Mouse (Mus musculus) G1E (cell line): ENCODE results near the gene Arhgap33. TPM values are rescaled to one million over a fixed set of nuclear protein-coding genes. Genes with fewer than 3 reads are reported as not detected.

Experiments used
- ATAC-seq: 2 replicates; pipeline ENCODE4 v1.8.0; 2016; ENCODE audit warnings: mild to moderate bottlenecking; ENCODE audit not compliant: insufficient number of reproducible peaks, poor library complexity, low FRiP score, severe bottlenecking; ENCODE audit errors: extremely low read depth
- DNase-seq: peaks from one replicate; pipeline ENCODE4 v3.0.0; 2012; ENCODE audit warnings: low spot score
- H3K27me3 ChIP-seq: 2 replicates; pipeline ENCODE4 v1.6.1; 2012; ENCODE audit warnings: mild to moderate bottlenecking, low read length, inconsistent platforms; ENCODE audit not compliant: insufficient read depth
- H3K36me3 ChIP-seq: replicated peaks from 2 replicates; pipeline ENCODE3; 2012; ENCODE audit warnings: mild to moderate bottlenecking, inconsistent platforms
- H3K4me1 ChIP-seq: 2 replicates; pipeline ENCODE4 v1.6.1; 2012; ENCODE audit warnings: low read depth, low read length, inconsistent platforms, mixed read lengths; ENCODE audit not compliant: insufficient read depth
- H3K4me3 ChIP-seq: 2 replicates; pipeline ENCODE4 v1.5.1; 2012; ENCODE audit warnings: low read depth, mild to moderate bottlenecking, inconsistent platforms, low read length, moderate library complexity, mixed read lengths
- H3K9me3 ChIP-seq: replicated peaks from 2 replicates; pipeline ENCODE4 v1.6.1; 2012; ENCODE audit warnings: inconsistent platforms
- CTCF ChIP-seq: IDR thresholded peaks from 2 replicates; pipeline ENCODE4 v1.5.1; 2012; ENCODE audit warnings: low read depth, low read length, inconsistent platforms, mixed read lengths
- GATA1 ChIP-seq: IDR thresholded peaks from 2 replicates; pipeline ENCODE4 v1.6.1; 2012; ENCODE audit warnings: borderline replicate concordance, low read length, inconsistent platforms, mixed read lengths
- GATA2 ChIP-seq: IDR thresholded peaks from 2 replicates; pipeline ENCODE4 v1.6.1; 2012; ENCODE audit warnings: low read depth, low read length, inconsistent platforms, borderline replicate concordance
- POLR2AphosphoS5 ChIP-seq: IDR thresholded peaks from 2 replicates; pipeline ENCODE4 v1.6.1; 2012; ENCODE audit warnings: low read depth, low read length, inconsistent platforms; ENCODE audit not compliant: insufficient replicate concordance
- TAL1 ChIP-seq: conservative IDR thresholded peaks from 2 replicates; pipeline ENCODE4 v1.6.1; 2012; ENCODE audit warnings: low read depth, low read length, inconsistent platforms, mixed read lengths
- polyA plus RNA-seq: library from polyadenylated mRNA; stranded (reverse); fragments of >175 nt; gene quantifications from 2 replicates; pipeline ENCODE4 v1.2.3, GENCODE M21; 2012
- total RNA-seq, 2 experiments: library from RNA; stranded (forward) in 1 of 2; stranded (reverse) in 1 of 2; fragments of 200-1000 nt in 1 of 2; fragments of >200 nt in 1 of 2; fragmentation: Nextera tagmentation in 1 of 2; gene quantifications; 2 replicates each; pipeline ENCODE4 v1.2.3; 2014 to 2017

The Arhgap33 gene
- total and polyA plus RNA-seq, 3 experiments = 5.0 to 40.3 (median 16.5) TPM

DNA sequence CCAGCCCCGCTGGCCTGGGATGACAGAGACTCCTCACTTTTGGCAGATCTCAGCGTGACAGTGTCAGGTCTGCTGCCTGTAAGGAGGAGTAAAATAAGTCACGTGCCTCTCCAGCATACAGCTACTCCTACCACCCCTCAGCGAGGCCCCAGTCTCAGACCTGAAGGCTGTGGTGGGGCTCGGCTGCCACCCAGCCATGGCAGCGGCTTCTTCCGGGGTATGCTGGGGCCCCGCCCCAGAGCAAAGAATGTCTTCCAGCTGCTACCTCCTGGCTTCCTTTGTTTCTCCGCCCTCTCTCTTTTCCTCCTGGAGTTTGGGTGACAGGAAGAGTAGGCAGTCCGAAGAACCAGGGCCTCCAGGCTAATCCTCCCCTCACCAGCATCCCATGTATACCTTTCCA lies 8.9 kb downstream of the Arhgap33 start:
- Histone ChIP-seq H3K4me1 (peaks cover 12% of the 10 kb centered on the region), H3K27me3 (no peaks in the 10 kb centered on the region), H3K9me3 (no peaks in the 10 kb centered on the region), H3K36me3 (peaks cover 84% of the 10 kb centered on the region), H3K4me3 (no peak overlapping the region)
- TF ChIP-seq GATA2 (no peak), GATA1 (no peak), POLR2AphosphoS5 (no peak), CTCF (no peak), TAL1 (no peak)
- DNase-seq (no peak), ATAC-seq (no peak)

GRCm38 (mm10) chr7:30524487-30524886 lies 10.4 kb downstream of the Arhgap33 start:
- no peak overlapping the region for H3K4me3 ChIP-seq
- H3K27me3 ChIP-seq = peaks cover 10% of the 10 kb centered on the region; the same call in 1 of the 2 replicates
- peaks cover 12% of the 10 kb centered on the region for H3K4me1 ChIP-seq
- DNase-seq (no peak), ATAC-seq (no peak)
- TF ChIP-seq GATA2 (no peak), CTCF (no peak), POLR2AphosphoS5 (no peak), GATA1 (no peak)
- H3K36me3 ChIP-seq = peaks cover 70% of the 10 kb centered on the region
- H3K9me3 ChIP-seq = no peaks in the 10 kb centered on the region

- no peak for ATAC-seq
- Histone ChIP-seq H3K27me3 (peaks cover 24% of the 10 kb centered on the region), H3K4me3 (no peak overlapping the region), H3K9me3 (no peaks in the 10 kb centered on the region), H3K36me3 (peaks cover 54% of the 10 kb centered on the region), H3K4me1 (peaks cover 3% of the 10 kb centered on the region; the same call in 1 of the 2 replicates)
- no peak for DNase-seq
- no peak for TF ChIP-seq POLR2AphosphoS5
- no peak for TF ChIP-seq GATA2
- no peak for TF ChIP-seq TAL1
- no peak for TF ChIP-seq CTCF
- TF ChIP-seq GATA1 = no peak
These were observed 12.0 kb downstream of the Arhgap33 start for GRCm38 (mm10) chr7:30522871-30523270.

- Histone ChIP-seq H3K4me1 (peaks cover 2% of the 10 kb centered on the region; the same call in 1 of the 2 replicates), H3K4me3 (no peak overlapping the region), H3K9me3 (no peaks in the 10 kb centered on the region), H3K36me3 (peaks cover 34% of the 10 kb centered on the region), H3K27me3 (peaks cover 26% of the 10 kb centered on the region)
- ATAC-seq = no peak
- DNase-seq = no peak
- no peak for TF ChIP-seq GATA2
- TF ChIP-seq CTCF = no peak
- no peak for TF ChIP-seq POLR2AphosphoS5
- TF ChIP-seq TAL1 = no peak
- no peak for TF ChIP-seq GATA1
These were observed 14.0 kb downstream of the Arhgap33 start for GRCm38 (mm10) chr7:30520856-30521255.

DNA sequence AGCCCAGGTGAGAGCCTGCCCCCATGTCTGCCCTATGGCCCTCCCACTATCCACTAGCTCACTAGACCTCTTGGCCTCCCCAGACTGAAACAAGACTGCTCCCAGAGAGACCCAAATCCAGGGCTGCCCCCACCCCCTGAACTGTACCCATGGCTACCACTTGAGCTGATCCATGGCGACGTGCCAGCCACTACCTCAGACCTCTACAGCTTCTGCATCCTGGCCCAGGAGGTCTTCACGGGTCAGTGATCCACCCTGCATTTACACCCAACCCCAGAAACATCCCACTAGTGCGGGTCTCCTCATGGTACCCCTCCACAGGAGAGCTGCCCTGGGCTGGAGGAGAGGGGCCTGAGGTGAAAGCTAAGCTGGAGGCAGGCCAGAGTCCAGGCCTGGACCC lies 14.5 kb downstream of the Arhgap33 start:
- H3K9me3 ChIP-seq = no peaks in the 10 kb centered on the region
- TF ChIP-seq POLR2AphosphoS5 (no peak), GATA1 (no peak), GATA2 (no peak), CTCF (no peak), TAL1 (no peak)
- H3K4me1 ChIP-seq = no peaks in the 10 kb centered on the region
- no peak for ATAC-seq
- DNase-seq = no peak
- no peak overlapping the region for H3K4me3 ChIP-seq
- peaks cover 29% of the 10 kb centered on the region for H3K36me3 ChIP-seq
- H3K27me3 ChIP-seq = peaks cover 30% of the 10 kb centered on the region

DNA sequence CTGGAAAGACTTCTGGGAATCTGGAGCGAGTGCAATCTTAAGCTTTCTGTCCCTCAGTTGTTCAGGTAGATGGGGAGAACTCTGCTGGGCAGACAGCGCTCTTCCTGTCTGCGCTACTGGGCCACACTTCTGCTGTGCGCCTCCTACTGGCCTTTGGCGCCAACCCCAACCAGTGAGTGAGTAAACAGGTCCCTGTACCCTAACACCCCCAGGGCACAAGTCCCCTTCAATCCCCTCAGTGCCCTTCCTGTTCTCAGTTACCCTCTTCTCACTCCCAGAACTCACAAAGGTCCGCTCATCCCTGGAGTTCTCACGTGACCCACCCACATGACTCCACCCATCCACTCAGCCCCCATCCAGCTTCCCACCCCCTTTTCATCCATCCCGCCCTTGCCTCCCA lies 16.5 kb downstream of the Arhgap33 start:
- H3K4me1 ChIP-seq = no peaks in the 10 kb centered on the region
- peaks cover 30% of the 10 kb centered on the region for H3K27me3 ChIP-seq
- H3K36me3 ChIP-seq = peaks cover 10% of the 10 kb centered on the region
- TF ChIP-seq CTCF = no peak
- TF ChIP-seq GATA2 = no peak
- TF ChIP-seq POLR2AphosphoS5 = no peak
- TF ChIP-seq GATA1 = no peak
- no peak for TF ChIP-seq TAL1
- DNase-seq (no peak), ATAC-seq (no peak)
- no peaks in the 10 kb centered on the region for H3K9me3 ChIP-seq
- H3K4me3 ChIP-seq = no peak overlapping the region
